Mouse (Mus musculus) olfactory bulb, adult 2 months (tissue): Measurements from ENCODE around the gene Tbx2.

Source experiments
- CTCF ChIP-seq: fragments of 200-500 bp; IDR thresholded peaks from 2 replicates; pipeline ENCODE4 v1.5.1; 2012; ENCODE audit warnings: low read depth, mild to moderate bottlenecking, low read length, moderate library complexity; ENCODE audit not compliant: insufficient read depth
- POLR2A ChIP-seq: fragments of 200-500 bp; IDR thresholded peaks from 2 replicates; pipeline ENCODE4 v1.6.1; 2012; ENCODE audit warnings: mild to moderate bottlenecking, low read depth, low read length, moderate library complexity; ENCODE audit not compliant: insufficient read depth

- TF ChIP-seq CTCF (no peak), POLR2A (no peak)
Observed at GRCm38 (mm10) chr11:85846509-85846908, 14.2 kb downstream of the Tbx2 start.
